Mouse (Mus musculus) left cerebral cortex, adult 8-10 months (tissue): ENCODE data around the gene Trim41. TPM values are rescaled to one million over a fixed set of nuclear protein-coding genes. Genes with fewer than 3 reads are reported as not detected.
A peak's percentile ranks its signal among the peaks of the same experiment; 100 is the strongest.
"Not testable (repeated sequence)": the region's sequence is repeated elsewhere in the genome, so short reads cannot be mapped to it uniquely, and the experiment has no call there.

Source experiments
- DNase-seq, 2 experiments: peaks; one replicate each; pipeline ENCODE4 v3.0.0; 2022; ENCODE audit warnings: low spot score in 2 of 2
- total RNA-seq, 4 experiments: library from RNA; stranded (reverse); gene quantifications; 2 replicates each; pipeline ENCODE4 v1.2.4; 2022

Trim41 gene
- 10 to 100 TPM; 57.7 to 65.7 (median 61.3) TPM for total RNA-seq

- peak; percentile 97 to 98 for DNase-seq
Observed at GRCm38 (mm10) chr11:48816800-48817665, at the start of gene Trim41. Gene Trim41 (minus strand): TSS chr11:48817353.

- no peak for DNase-seq
Observed at GRCm38 (mm10) chr11:48866481-48866880, 49.3 kb upstream of the Trim41 start.

GRCm38 (mm10) chr11:48863808-48864207 lies 46.7 kb upstream of the Trim41 start:
- DNase-seq: no peak

GRCm38 (mm10) chr11:48862784-48863319 lies 45.7 kb upstream of the Trim41 start:
- no peak for DNase-seq

GRCm38 (mm10) chr11:48859014-48859413 lies 41.9 kb upstream of the Trim41 start:
- no peak for DNase-seq

- DNase-seq: peak; percentile 83 to 99
Observed at GRCm38 (mm10) chr11:48853474-48854180, 36.5 kb upstream of the Trim41 start.

GRCm38 (mm10) chr11:48852624-48853473 lies 35.7 kb upstream of the Trim41 start:
- DNase-seq: no peak

- DNase-seq: no peak
Observed at GRCm38 (mm10) chr11:48852190-48852589, 35.0 kb upstream of the Trim41 start.

GRCm38 (mm10) chr11:48851270-48851995 lies 34.3 kb upstream of the Trim41 start:
- no peak for DNase-seq

- DNase-seq: no peak
Observed at GRCm38 (mm10) chr11:48850240-48850639, 33.1 kb upstream of the Trim41 start.

- DNase-seq: no peak
Observed at GRCm38 (mm10) chr11:48846881-48847280, 29.7 kb upstream of the Trim41 start.

GRCm38 (mm10) chr11:48846362-48846761 lies 29.2 kb upstream of the Trim41 start:
- DNase-seq: not testable (repeated sequence)

- no peak for DNase-seq
Observed at GRCm38 (mm10) chr11:48845244-48845815, 28.2 kb upstream of the Trim41 start.

- DNase-seq: no peak
Observed at GRCm38 (mm10) chr11:48844309-48844708, 27.2 kb upstream of the Trim41 start.

- DNase-seq: no peak
Observed at GRCm38 (mm10) chr11:48843202-48843601, 26.0 kb upstream of the Trim41 start.

- no peak for DNase-seq
Observed at GRCm38 (mm10) chr11:48842378-48842792, 25.2 kb upstream of the Trim41 start.

GRCm38 (mm10) chr11:48841213-48841612 lies 24.1 kb upstream of the Trim41 start:
- no peak for DNase-seq

- no peak for DNase-seq
Observed at GRCm38 (mm10) chr11:48840805-48841204, 23.7 kb upstream of the Trim41 start.

GRCm38 (mm10) chr11:48838879-48839680 lies 21.9 kb upstream of the Trim41 start:
- DNase-seq: no peak
